In genomic region chr17:50467438-50467837, GRCm38 (mm10) we compare ENCODE assay signal across 17 mouse cellular contexts.
"Had no signal": no experiment of that assay in that cellular context is flagged by ENCODE, and none has a peak within 500 bp of the region (broad histone marks: within the 10 kb centered on the region; RNA-seq: fewer than 3 reads in every experiment).

No protein-coding gene starts in this region.

- DNase-seq: left cerebral cortex, postnatal 4 days; liver; liver, embryonic 13.5 days; liver, postnatal 0 days; lung, adult 18-20 months; lung, adult 2 months; lung, embryonic 14.5 days; lung, postnatal 10 days; lung, postnatal 14 days; lung, postnatal 36 days; lung, postnatal 4 days; midbrain, embryonic 14.5 days had no signal

- ATAC-seq: liver, embryonic 12.5 days; liver, postnatal 0 days; lung, postnatal 0 days; midbrain, embryonic 13.5 days; midbrain, embryonic 15.5 days; midbrain, embryonic 16.5 days had no signal
